Mouse (Mus musculus): Measurements from ENCODE around the gene Gprc5a. TPM values are rescaled to one million over a fixed set of nuclear protein-coding genes. Genes with fewer than 3 reads are reported as not detected.

Gprc5a gene
- polyA plus RNA-seq, 1 experiment, result not detected

DNA sequence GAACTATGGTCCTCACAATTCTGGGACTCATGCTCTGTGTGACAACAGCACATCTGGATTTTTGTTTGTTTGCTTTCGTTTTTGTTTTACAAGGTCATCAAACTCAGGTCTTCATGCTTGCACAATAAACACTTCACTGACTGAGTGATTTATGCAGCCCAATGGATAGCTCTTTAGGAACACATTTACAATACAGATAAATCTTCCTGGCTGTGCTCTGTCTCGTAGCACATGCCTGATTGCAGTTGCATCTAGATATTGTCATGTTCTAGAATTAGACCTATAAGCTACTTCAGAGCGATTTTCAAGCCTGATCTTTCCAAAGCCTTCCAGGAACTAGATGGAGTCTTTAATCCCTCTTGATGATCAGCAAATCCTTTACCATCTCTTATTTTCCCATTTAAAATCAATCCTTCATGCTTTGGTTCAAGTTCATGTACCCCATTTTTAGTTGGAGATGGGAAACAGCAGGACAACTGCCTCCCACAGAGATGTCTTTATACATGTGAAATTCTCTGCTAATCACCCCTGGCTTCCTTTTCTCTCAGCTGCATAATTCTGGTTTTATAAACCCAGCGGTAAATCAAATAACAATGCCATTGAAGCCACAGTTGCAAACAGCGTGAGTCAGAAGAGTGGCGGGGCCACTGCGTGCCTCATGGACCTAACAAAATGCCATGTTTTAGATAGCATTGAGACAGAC is 47.1 kb downstream of the Gprc5a start:
- 40% methylated on average over 7 of the region's 7 CpGs for WGBS

DNA sequence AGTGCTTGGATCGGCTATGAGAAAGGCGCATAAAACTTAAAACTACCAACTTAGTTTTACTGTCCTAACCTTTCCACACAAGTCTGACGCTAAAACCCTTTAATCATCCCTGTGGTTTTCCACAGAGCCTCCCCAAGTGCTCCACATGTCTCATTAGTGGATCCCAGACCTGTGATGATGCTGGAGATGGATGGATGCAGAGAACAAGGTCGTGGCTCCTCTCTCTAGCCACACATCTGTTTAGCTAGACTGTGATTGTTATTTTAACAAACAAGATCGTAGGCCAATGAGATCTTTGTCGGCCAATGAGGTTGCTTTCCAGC is 47.6 kb downstream of the Gprc5a start:
- Histone ChIP-seq H3K4me1 (ENCODE audit: control insufficient read depth, insufficient read depth, low read length) (no peaks in the 10 kb centered on the region), H3K27ac (ENCODE audit: insufficient read depth, low read depth, low read length) (no peak overlapping the region), H3K4me3 (ENCODE audit: insufficient read depth, low read depth, low read length) (no peak overlapping the region)
- TF ChIP-seq POLR2A (IDR thresholded peaks at IDR 0.05; ENCODE audit: insufficient read depth, low read depth, low read length) (no peak), CTCF (IDR thresholded peaks at IDR 0.05; ENCODE audit: insufficient read depth, low read depth, low read length) (no peak)
- WGBS, result 31% methylated on average over 6 of the region's 6 CpGs

More for the DNA sequence above, 47.1 kb downstream of the Gprc5a start:
- Histone ChIP-seq H3K4me1 (ENCODE audit: control insufficient read depth, insufficient read depth, low read length) (no peaks in the 10 kb centered on the region), H3K27ac (ENCODE audit: insufficient read depth, low read depth, low read length) (no peak overlapping the region), H3K4me3 (ENCODE audit: insufficient read depth, low read depth, low read length) (no peak overlapping the region)
- TF ChIP-seq CTCF (IDR thresholded peaks at IDR 0.05; ENCODE audit: insufficient read depth, low read depth, low read length) (no peak), POLR2A (IDR thresholded peaks at IDR 0.05; ENCODE audit: insufficient read depth, low read depth, low read length) (no peak)

DNA sequence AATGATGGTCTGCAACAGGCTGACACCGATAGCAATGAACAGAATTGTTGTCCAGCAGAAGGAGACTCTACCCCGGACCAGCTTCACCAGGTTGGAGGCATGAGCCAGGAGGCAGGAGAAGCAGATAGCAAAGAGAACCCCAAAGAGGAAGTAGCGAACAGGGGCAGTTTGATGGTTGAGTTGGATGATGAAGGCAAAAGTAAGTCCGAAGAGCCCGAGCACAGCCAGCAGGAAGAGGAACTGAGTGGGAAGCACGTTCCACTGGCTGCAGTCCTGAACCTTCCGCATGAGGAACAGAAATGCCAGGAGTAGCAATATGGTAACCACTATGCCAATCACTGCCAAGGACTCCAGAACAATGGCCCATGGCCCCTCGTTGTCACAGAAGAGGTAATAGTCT is 51.0 kb downstream of the Gprc5a start:
- H3K27ac ChIP-seq (ENCODE audit: insufficient read depth, low read depth, low read length), result no peak overlapping the region
- H3K4me1 ChIP-seq (ENCODE audit: control insufficient read depth, insufficient read depth, low read length), result no peaks in the 10 kb centered on the region
- no peak overlapping the region for H3K4me3 ChIP-seq (ENCODE audit: insufficient read depth, low read depth, low read length)
- TF ChIP-seq POLR2A (IDR thresholded peaks at IDR 0.05; ENCODE audit: insufficient read depth, low read depth, low read length), result no peak
- no peak for TF ChIP-seq CTCF (IDR thresholded peaks at IDR 0.05; ENCODE audit: insufficient read depth, low read depth, low read length)
- 95% methylated on average over 8 of the region's 8 CpGs for WGBS

DNA sequence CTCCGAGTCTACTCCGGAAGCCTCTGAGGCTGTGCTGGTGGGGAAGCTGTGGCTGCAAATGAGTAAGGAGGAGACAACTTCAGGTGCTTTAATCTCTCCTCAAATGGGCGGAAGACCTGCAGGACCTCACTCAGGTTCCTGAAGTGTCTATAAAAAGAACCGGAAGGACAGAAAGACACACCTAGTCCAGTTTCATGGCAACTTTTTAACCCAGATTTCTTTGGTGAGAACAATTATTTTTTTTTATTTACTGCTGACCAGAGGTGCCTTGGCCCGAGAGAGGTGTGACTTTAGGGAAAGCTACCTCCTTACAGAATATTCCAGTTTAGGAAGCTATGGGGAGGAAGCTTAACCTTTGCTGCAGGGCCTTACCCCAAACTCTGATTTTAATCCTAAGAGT is 52.7 kb downstream of the Gprc5a start, which contains the start of gene Gprc5d:
Gene Gprc5d, minus strand, starts transcription at position 101 of the 400 bp plus-strand sequence.
- Histone ChIP-seq H3K4me1 (ENCODE audit: control insufficient read depth, insufficient read depth, low read length) (no peaks in the 10 kb centered on the region), H3K4me3 (ENCODE audit: insufficient read depth, low read depth, low read length) (no peak within 1 kb of the TSS), H3K27ac (ENCODE audit: insufficient read depth, low read depth, low read length) (no peak within 1 kb of the TSS)
- TF ChIP-seq CTCF (IDR thresholded peaks at IDR 0.05; ENCODE audit: insufficient read depth, low read depth, low read length) (no peak), POLR2A (IDR thresholded peaks at IDR 0.05; ENCODE audit: insufficient read depth, low read depth, low read length) (no peak)
- WGBS, result 92% methylated on average over 5 of the region's 5 CpGs

DNA sequence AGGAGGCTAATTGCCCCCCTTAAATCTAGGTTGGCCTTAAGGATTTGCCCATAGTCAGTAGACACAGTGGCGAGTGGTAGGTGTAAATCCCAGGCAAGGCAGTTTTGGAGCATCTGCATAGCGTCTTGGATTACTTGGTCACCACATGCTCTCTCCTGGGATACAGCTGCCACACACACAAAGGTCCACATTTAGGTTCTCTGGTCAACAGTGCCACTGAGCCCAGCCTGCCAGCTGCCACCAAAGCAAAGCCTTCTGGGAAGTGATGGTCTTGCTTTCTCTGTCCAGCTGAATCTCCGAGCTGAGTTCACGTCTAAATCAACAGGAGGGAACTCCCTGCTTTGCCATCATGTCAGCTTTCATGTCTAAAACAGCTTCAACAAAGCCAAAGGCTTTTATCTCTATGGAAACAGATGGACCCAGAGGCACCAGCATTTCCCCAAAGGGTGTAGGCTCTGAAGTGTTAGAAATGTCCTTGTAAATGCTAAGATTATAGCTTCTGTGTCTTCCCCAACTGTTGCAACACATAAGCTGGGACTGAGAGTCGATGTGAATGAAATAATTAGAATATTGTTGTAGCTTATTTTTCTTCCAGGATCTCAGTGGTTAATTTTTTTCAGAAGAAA is 59.4 kb downstream of the Gprc5a start:
- H3K27ac ChIP-seq (ENCODE audit: insufficient read depth, low read depth, low read length), result no peak overlapping the region
- WGBS, result 55% methylated on average over 5 of the region's 5 CpGs
- TF ChIP-seq POLR2A (IDR thresholded peaks at IDR 0.05; ENCODE audit: insufficient read depth, low read depth, low read length) (no peak), CTCF (IDR thresholded peaks at IDR 0.05; ENCODE audit: insufficient read depth, low read depth, low read length) (no peak)

DNA sequence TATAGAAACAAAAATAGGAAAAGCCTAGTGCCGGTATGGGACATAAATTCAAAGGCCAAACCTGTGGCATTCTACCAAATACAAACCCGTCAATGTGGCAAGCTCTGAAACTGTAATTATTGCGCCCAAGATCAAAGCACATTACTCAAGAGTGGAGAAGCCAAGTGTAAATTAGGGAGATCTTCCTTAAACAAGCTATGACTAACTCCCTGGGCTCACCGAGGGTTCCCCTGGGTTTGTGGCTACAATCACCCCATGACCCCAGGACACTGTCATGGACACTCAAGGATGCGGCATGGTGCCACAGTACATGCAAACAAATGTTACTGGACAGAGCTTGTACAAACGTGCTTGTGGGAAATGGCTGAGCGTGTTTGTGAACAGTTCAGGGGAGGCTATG is 67.6 kb downstream of the Gprc5a start:
- TF ChIP-seq POLR2A (IDR thresholded peaks at IDR 0.05; ENCODE audit: insufficient read depth, low read depth, low read length) (no peak), CTCF (IDR thresholded peaks at IDR 0.05; ENCODE audit: insufficient read depth, low read depth, low read length) (no peak)
- WGBS, result 68% methylated on average over 7 of the region's 7 CpGs
- Histone ChIP-seq H3K4me1 (ENCODE audit: control insufficient read depth, insufficient read depth, low read length) (peaks cover 10% of the 10 kb centered on the region), H3K27ac (ENCODE audit: insufficient read depth, low read depth, low read length) (no peak overlapping the region), H3K4me3 (ENCODE audit: insufficient read depth, low read depth, low read length) (no peak overlapping the region)

More for the DNA sequence above, 59.4 kb downstream of the Gprc5a start:
- H3K4me3 ChIP-seq (ENCODE audit: insufficient read depth, low read depth, low read length), result no peak overlapping the region
- no peaks in the 10 kb centered on the region for H3K4me1 ChIP-seq (ENCODE audit: control insufficient read depth, insufficient read depth, low read length)

DNA sequence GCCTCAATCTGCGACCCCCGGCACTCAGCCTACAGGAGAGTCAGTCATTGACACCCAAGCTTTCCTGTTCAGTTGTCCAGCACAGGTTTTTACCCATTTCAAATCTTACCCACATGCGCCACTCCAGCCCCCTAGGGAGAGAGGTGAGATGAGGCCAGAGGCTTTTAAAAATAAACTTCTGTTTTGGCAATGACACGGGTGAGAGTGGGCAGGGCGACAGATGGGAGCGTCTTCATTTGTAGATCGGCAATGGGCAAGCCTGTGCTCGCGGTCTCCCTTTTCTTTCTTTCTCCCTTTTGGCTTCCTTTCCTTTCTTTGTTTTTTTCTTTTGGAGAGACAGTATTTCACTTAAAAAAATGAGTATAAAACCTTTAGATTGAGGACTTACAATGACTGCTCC is 68.0 kb downstream of the Gprc5a start:
- Histone ChIP-seq H3K4me3 (ENCODE audit: insufficient read depth, low read depth, low read length) (no peak overlapping the region), H3K27ac (ENCODE audit: insufficient read depth, low read depth, low read length) (no peak overlapping the region), H3K4me1 (ENCODE audit: control insufficient read depth, insufficient read depth, low read length) (peaks cover 12% of the 10 kb centered on the region)
- TF ChIP-seq POLR2A (IDR thresholded peaks at IDR 0.05; ENCODE audit: insufficient read depth, low read depth, low read length) (no peak), CTCF (IDR thresholded peaks at IDR 0.05; ENCODE audit: insufficient read depth, low read depth, low read length) (no peak)
- 90% methylated on average over 9 of the region's 9 CpGs for WGBS

Other genes starting within 250 kb of the Gprc5a start
- not detected in 2 replicates for gene Crebl2, start 235.5 kb upstream of the Gprc5a start, polyA plus RNA-seq (2012; ENCODE audit: insufficient read depth, insufficient read length, low replicate concordance, missing spikeins)
- not detected in 2 replicates for gene Gpr19, start 167.1 kb upstream of the Gprc5a start, polyA plus RNA-seq (2012; ENCODE audit: insufficient read depth, insufficient read length, low replicate concordance, missing spikeins)
- 69.9 TPM in 1 of 2 replicates, not detected in the other for gene Cdkn1b, start 145.2 kb upstream of the Gprc5a start, polyA plus RNA-seq (2012; ENCODE audit: insufficient read depth, insufficient read length, low replicate concordance, missing spikeins)
- not detected in 2 replicates for gene Apold1, start 83.9 kb upstream of the Gprc5a start, polyA plus RNA-seq (2012; ENCODE audit: insufficient read depth, insufficient read length, low replicate concordance, missing spikeins)
- gene Ddx47, start 54.0 kb upstream of the Gprc5a start, polyA plus RNA-seq (2012; ENCODE audit: insufficient read depth, insufficient read length, low replicate concordance, missing spikeins), result not detected in 2 replicates
- gene Gprc5d, start 52.6 kb downstream of the Gprc5a start, polyA plus RNA-seq (2012; ENCODE audit: insufficient read depth, insufficient read length, low replicate concordance, missing spikeins), result not detected in 2 replicates
- gene Fam234b, start 132.3 kb downstream of the Gprc5a start, polyA plus RNA-seq (2012; ENCODE audit: insufficient read depth, insufficient read length, low replicate concordance, missing spikeins), result 357 TPM in 1 of 2 replicates, not detected in the other
- not detected in 2 replicates for gene Hebp1, start 132.4 kb downstream of the Gprc5a start, polyA plus RNA-seq (2012; ENCODE audit: insufficient read depth, insufficient read length, low replicate concordance, missing spikeins)
- not detected in 2 replicates for gene Gsg1, start 188.7 kb downstream of the Gprc5a start, polyA plus RNA-seq (2012; ENCODE audit: insufficient read depth, insufficient read length, low replicate concordance, missing spikeins)
- not detected in 2 replicates for gene Pbp2, start 244.8 kb downstream of the Gprc5a start, polyA plus RNA-seq (2012; ENCODE audit: insufficient read depth, insufficient read length, low replicate concordance, missing spikeins)